Mouse (Mus musculus): ENCODE data around the gene Dennd5a. TPM values are rescaled to one million over a fixed set of nuclear protein-coding genes. Genes with fewer than 3 reads are reported as not detected.

Gene Dennd5a
- polyA plus RNA-seq, 1 experiment from 2014 or later: 56.9 TPM

GRCm38 (mm10) chr7:109848867-109849733 lies 111.2 kb downstream of the Dennd5a start:
- 38% methylated on average over 11 of the region's 11 CpGs for WGBS
- Histone ChIP-seq H3K27ac (ENCODE audit: low read depth, low read length) (no peak overlapping the region), H3K4me1 (ENCODE audit: control insufficient read depth, insufficient read depth, low read length) (no peaks in the 10 kb centered on the region; the same call in 1 of the 2 replicates), H3K36me3 (ENCODE audit: control insufficient read depth, insufficient read depth, low read length) (no peaks in the 10 kb centered on the region), H3K4me3 (ENCODE audit: low read depth, low read length) (no peak overlapping the region), H3K9me3 (ENCODE audit: control insufficient read depth, low read length) (no peaks in the 10 kb centered on the region), H3K4me2 (ENCODE audit: low read depth, low read length) (no peak overlapping the region), H3K27me3 (ENCODE audit: control insufficient read depth, insufficient read depth, low read length) (no peaks in the 10 kb centered on the region), H3K9ac (replicated peaks; ENCODE audit: low read depth, low read length) (no peak overlapping the region)
- ATAC-seq (ENCODE audit: low read depth): no peak

GRCm38 (mm10) chr7:109844100-109844499 lies 116.2 kb downstream of the Dennd5a start:
- Histone ChIP-seq H3K9ac (replicated peaks; ENCODE audit: low read depth, low read length) (no peak overlapping the region), H3K27me3 (ENCODE audit: control insufficient read depth, insufficient read depth, low read length) (no peaks in the 10 kb centered on the region), H3K4me1 (ENCODE audit: control insufficient read depth, insufficient read depth, low read length) (no peaks in the 10 kb centered on the region), H3K4me3 (ENCODE audit: low read depth, low read length) (no peak overlapping the region), H3K9me3 (ENCODE audit: control insufficient read depth, low read length) (no peaks in the 10 kb centered on the region), H3K36me3 (ENCODE audit: control insufficient read depth, insufficient read depth, low read length) (no peaks in the 10 kb centered on the region), H3K4me2 (ENCODE audit: low read depth, low read length) (no peak overlapping the region), H3K27ac (ENCODE audit: low read depth, low read length) (no peak overlapping the region)
- WGBS: 91% methylated on average over 6 of the region's 6 CpGs
- no peak for ATAC-seq (ENCODE audit: low read depth)

Other genes with a start within 250 kb of the Dennd5a start
- gene BC051019, start 236.6 kb downstream of the Dennd5a start, polyA plus RNA-seq (2014; fragmentation: Nextera tagmentation; extraction: Ambion mirVana): not detected in 2 replicates
- gene Ascl3, start 228.7 kb downstream of the Dennd5a start, polyA plus RNA-seq (2014; fragmentation: Nextera tagmentation; extraction: Ambion mirVana): 0.42 TPM in 1 of 2 replicates, not detected in the other
- 147 and 168 TPM in 2 replicates for gene Tmem9b, start 207.6 kb downstream of the Dennd5a start, polyA plus RNA-seq (2014; fragmentation: Nextera tagmentation; extraction: Ambion mirVana)
- 12.0 and 17.0 TPM in 2 replicates for gene Nrip3, start 178.4 kb downstream of the Dennd5a start, polyA plus RNA-seq (2014; fragmentation: Nextera tagmentation; extraction: Ambion mirVana)
- 3.3 and 3.5 TPM in 2 replicates for gene Scube2, start 94.8 kb downstream of the Dennd5a start, polyA plus RNA-seq (2014; fragmentation: Nextera tagmentation; extraction: Ambion mirVana)
- 73.8 TPM in 2 replicates for gene Tmem41b, start 26.5 kb upstream of the Dennd5a start, polyA plus RNA-seq (2014; fragmentation: Nextera tagmentation; extraction: Ambion mirVana)
- gene Ipo7, start 57.8 kb upstream of the Dennd5a start, polyA plus RNA-seq (2014; fragmentation: Nextera tagmentation; extraction: Ambion mirVana): 19.1 and 25.9 TPM in 2 replicates
- gene Zfp143, start 100.7 kb upstream of the Dennd5a start, polyA plus RNA-seq (2014; fragmentation: Nextera tagmentation; extraction: Ambion mirVana): 14.8 and 16.6 TPM in 2 replicates
- gene Wee1, start 161.6 kb upstream of the Dennd5a start, polyA plus RNA-seq (2014; fragmentation: Nextera tagmentation; extraction: Ambion mirVana): 4.8 and 5.1 TPM in 2 replicates

Measured in neural tube, embryonic 14.5 days (tissue).